Mouse (Mus musculus) C2C12 (cell line): ENCODE results near the gene Timm29. TPM values are rescaled to one million over a fixed set of nuclear protein-coding genes. Genes with fewer than 3 reads are reported as not detected.
A peak's percentile ranks its signal among the peaks of the same experiment; 100 is the strongest.

Experiments
- H3K27me3 ChIP-seq: one replicate; pipeline ENCODE4 v1.6.1; 2011; ENCODE audit not compliant: control insufficient read depth, insufficient read depth, insufficient read length
- H3K36me3 ChIP-seq: one replicate; pipeline ENCODE4 v1.6.1; 2011; ENCODE audit not compliant: control insufficient read depth, insufficient read depth
- H3K4me3 ChIP-seq: one replicate; pipeline ENCODE4 v1.5.1; 2011; ENCODE audit warnings: mild to moderate bottlenecking, control low read depth; ENCODE audit not compliant: poor library complexity, insufficient read depth, severe bottlenecking
- H3K79me2 ChIP-seq: one replicate; pipeline ENCODE4 v1.6.1; 2011; ENCODE audit not compliant: control insufficient read depth, insufficient read depth
- H3K79me3 ChIP-seq: one replicate; pipeline ENCODE4 v1.6.1; 2011; ENCODE audit warnings: low read depth, control low read depth
- H3ac ChIP-seq: one replicate; pipeline ENCODE3; 2011; ENCODE audit warnings: low read depth; ENCODE audit not compliant: control insufficient read depth, insufficient read length
- CEBPB ChIP-seq: IDR thresholded peaks from one replicate; pipeline ENCODE4 v1.6.1; 2011; ENCODE audit warnings: low read depth, mild to moderate bottlenecking, control low read depth, moderate library complexity
- CTCF ChIP-seq: IDR thresholded peaks from one replicate; pipeline ENCODE4 v1.5.1; 2011; ENCODE audit not compliant: control insufficient read depth, insufficient read depth, insufficient read length
- FOSL1 ChIP-seq: IDR thresholded peaks from one replicate; pipeline ENCODE4 v1.8.0; 2011; ENCODE audit warnings: mild to moderate bottlenecking, low read length; ENCODE audit not compliant: poor library complexity, insufficient read depth, severe bottlenecking
- MAX ChIP-seq: IDR thresholded peaks from one replicate; pipeline ENCODE4 v1.6.1; 2011; ENCODE audit warnings: mild to moderate bottlenecking, control low read depth
- MYOD1 ChIP-seq: IDR thresholded peaks from one replicate; pipeline ENCODE4 v1.6.1; 2011; ENCODE audit warnings: low read depth; ENCODE audit not compliant: control insufficient read depth, insufficient read length
- MYOG ChIP-seq: IDR thresholded peaks from one replicate; pipeline ENCODE4 v1.6.1; 2011; ENCODE audit not compliant: control insufficient read depth, insufficient read length; ENCODE audit errors: extremely low read depth
- USF1 ChIP-seq: IDR thresholded peaks from one replicate; pipeline ENCODE4 v1.6.1; 2011; ENCODE audit warnings: low read depth, mild to moderate bottlenecking, control low read depth, moderate library complexity
- polyA plus RNA-seq: library from polyadenylated mRNA; unstranded; fragments of >200 nt; fragmentation: generic; extraction: Trizol; gene quantifications from one replicate; pipeline ENCODE4 v1.2.1, GENCODE M21; 2012; ENCODE audit warnings: missing spikeins

Timm29 gene
- polyA plus RNA-seq, 1 experiment = 20.8 TPM

- TF ChIP-seq MYOG (no peak), MAX (no peak)
These were observed 14.1 kb downstream of the Timm29 start for GRCm38 (mm10) chr9:21606648-21607047.

GRCm38 (mm10) chr9:21609861-21610260 is 17.3 kb downstream of the Timm29 start:
- peaks cover 4% of the 10 kb centered on the region for H3K79me2 ChIP-seq
- H3ac ChIP-seq = no peak overlapping the region
- H3K79me3 ChIP-seq = no peaks in the 10 kb centered on the region
- no peaks in the 10 kb centered on the region for H3K36me3 ChIP-seq
- TF ChIP-seq MAX (no peak), USF1 (no peak), FOSL1 (no peak), CTCF (no peak), MYOG (no peak), CEBPB (peak; percentile 9), MYOD1 (no peak)
- no peaks in the 10 kb centered on the region for H3K27me3 ChIP-seq
- H3K4me3 ChIP-seq = no peak overlapping the region

More at GRCm38 (mm10) chr9:21606648-21607047, 14.1 kb downstream of the Timm29 start:
- no peaks in the 10 kb centered on the region for H3K36me3 ChIP-seq
- no peaks in the 10 kb centered on the region for H3K79me3 ChIP-seq
- no peak overlapping the region for H3K4me3 ChIP-seq
- no peaks in the 10 kb centered on the region for H3K79me2 ChIP-seq
- no peak overlapping the region for H3ac ChIP-seq
- no peaks in the 10 kb centered on the region for H3K27me3 ChIP-seq

- H3K79me2 ChIP-seq = peaks cover 50% of the 10 kb centered on the region
- H3K36me3 ChIP-seq = no peaks in the 10 kb centered on the region
- peaks cover 36% of the 10 kb centered on the region for H3K79me3 ChIP-seq
- peak overlapping the region; percentile 80 for H3ac ChIP-seq
- peak overlapping the region; percentile 31 for H3K4me3 ChIP-seq
- H3K27me3 ChIP-seq = no peaks in the 10 kb centered on the region
- TF ChIP-seq CEBPB = no peak
These were observed 22.5 kb downstream of the Timm29 start for GRCm38 (mm10) chr9:21614864-21615616.

- H3K4me3 ChIP-seq = peak within 1 kb of the TSS; percentile 71
- H3ac ChIP-seq = peak within 1 kb of the TSS; percentile 80
- TF ChIP-seq MYOG = no peak
- TF ChIP-seq MAX = no peak
- TF ChIP-seq CEBPB = no peak
- no peak for TF ChIP-seq USF1
- no peak for TF ChIP-seq CTCF
- no peak for TF ChIP-seq MYOD1
- TF ChIP-seq FOSL1 = no peak
- no peaks in the 10 kb centered on the region for H3K36me3 ChIP-seq
- peaks cover 43% of the 10 kb centered on the region for H3K79me3 ChIP-seq
- H3K27me3 ChIP-seq = no peaks in the 10 kb centered on the region
- peaks cover 57% of the 10 kb centered on the region for H3K79me2 ChIP-seq
These were observed 23.2 kb downstream of the Timm29 start, which contains the start of gene Smarca4 for GRCm38 (mm10) chr9:21615617-21616231. Gene Smarca4 (plus strand): TSS chr9:21616169.

GRCm38 (mm10) chr9:21616232-21616781 is 23.8 kb downstream of the Timm29 start:
- H3K27me3 ChIP-seq = no peaks in the 10 kb centered on the region

GRCm38 (mm10) chr9:21617066-21617465 is 24.5 kb downstream of the Timm29 start:
- no peaks in the 10 kb centered on the region for H3K27me3 ChIP-seq
- H3K36me3 ChIP-seq = peaks cover 8% of the 10 kb centered on the region
- TF ChIP-seq CTCF = no peak
- TF ChIP-seq MYOG = no peak
- TF ChIP-seq FOSL1 = no peak
- TF ChIP-seq MYOD1 = no peak
- TF ChIP-seq MAX = no peak
- TF ChIP-seq USF1 = no peak
- TF ChIP-seq CEBPB = no peak
- H3K79me3 ChIP-seq = peaks cover 56% of the 10 kb centered on the region
- H3K4me3 ChIP-seq = peak overlapping the region; percentile 71
- H3ac ChIP-seq = peak overlapping the region; percentile 68
- peaks cover 71% of the 10 kb centered on the region for H3K79me2 ChIP-seq

More at GRCm38 (mm10) chr9:21616232-21616781, 23.8 kb downstream of the Timm29 start:
- TF ChIP-seq MAX = peak; percentile 4
- TF ChIP-seq CTCF = no peak
- Histone ChIP-seq H3K4me3 (peak overlapping the region; percentile 71), H3ac (peak overlapping the region; percentile 65), H3K79me3 (peaks cover 49% of the 10 kb centered on the region), H3K36me3 (peaks cover under 1% of the 10 kb centered on the region), H3K79me2 (peaks cover 63% of the 10 kb centered on the region)
